Mouse (Mus musculus) spleen, adult 2 months (tissue): ENCODE measurements around the gene Klf11. TPM values are rescaled to one million over a fixed set of nuclear protein-coding genes. Genes with fewer than 3 reads are reported as not detected.
"Not testable (repeated sequence)": the region's sequence is repeated elsewhere in the genome, so short reads cannot be mapped to it uniquely, and the experiment has no call there.

Experiments used
- DNase-seq, 2 experiments: peaks; one replicate each; pipeline versions ENCODE4 v3.0.0 to v3.0.0-alpha.2; 2012 to 2021; ENCODE audit warnings: low spot score in 2 of 2, low read depth in 1 of 2
- H3K27ac ChIP-seq: fragments of 200-500 bp; 2 replicates; pipeline ENCODE4 v1.5.1; 2012; ENCODE audit warnings: low read length, inconsistent platforms; ENCODE audit not compliant: insufficient read depth
- H3K27me3 ChIP-seq: fragments of 200-500 bp; 2 replicates; pipeline ENCODE4 v1.6.1; 2012; ENCODE audit warnings: mild to moderate bottlenecking, moderate library complexity, low read length, inconsistent platforms; ENCODE audit not compliant: control insufficient read depth, insufficient read depth
- H3K36me3 ChIP-seq: fragments of 200-500 bp; 2 replicates; pipeline ENCODE4 v1.6.1; 2012; ENCODE audit warnings: mild to moderate bottlenecking, low read length, inconsistent platforms; ENCODE audit not compliant: control insufficient read depth, insufficient read depth
- H3K4me1 ChIP-seq: fragments of 200-500 bp; 2 replicates; pipeline ENCODE4 v1.6.1; 2011; ENCODE audit warnings: inconsistent platforms; ENCODE audit not compliant: control insufficient read depth, insufficient read depth, insufficient read length
- H3K4me3 ChIP-seq: fragments of 200-500 bp; 2 replicates; pipeline ENCODE4 v1.5.1; 2011; ENCODE audit warnings: mild to moderate bottlenecking, inconsistent platforms; ENCODE audit not compliant: insufficient read depth, insufficient read length; ENCODE audit errors: extremely low read depth
- CTCF ChIP-seq: fragments of 200-500 bp; IDR thresholded peaks from 2 replicates; pipeline ENCODE4 v1.5.1; 2011; ENCODE audit warnings: mild to moderate bottlenecking, inconsistent platforms; ENCODE audit not compliant: insufficient read depth, insufficient read length, insufficient replicate concordance; ENCODE audit errors: extremely low read depth
- POLR2A ChIP-seq: fragments of 200-500 bp; IDR thresholded peaks from 2 replicates; pipeline ENCODE4 v1.6.1; 2011; ENCODE audit warnings: low read depth, low read length, inconsistent platforms
- WGBS: fragments of 180-500 bp; shearing (Covaris S2); methylation state at CpG from one replicate; pipeline ENCODE4 v1.1.7; 2018; 5-methylcytosine and 5-hydroxymethylcytosine counted together
- polyA plus RNA-seq: library from polyadenylated mRNA; depleted of rRNA; stranded (reverse); fragments of >200 nt; gene quantifications from 2 replicates; pipeline ENCODE4 v1.2.3, GENCODE M21; 2012

The Klf11 gene
- polyA plus RNA-seq, 1 experiment, result 8.2 TPM

GRCm38 (mm10) chr12:24699578-24699977 lies 48.5 kb downstream of the Klf11 start:
- H3K4me1 ChIP-seq, result no peaks in the 10 kb centered on the region
- TF ChIP-seq CTCF (no peak), POLR2A (no peak)
- no peak for DNase-seq
- no peak overlapping the region for H3K4me3 ChIP-seq
- no peaks in the 10 kb centered on the region for H3K36me3 ChIP-seq
- H3K27me3 ChIP-seq, result no peaks in the 10 kb centered on the region
- 56% methylated on average over 10 of the region's 10 CpGs for WGBS
- no peak overlapping the region for H3K27ac ChIP-seq

GRCm38 (mm10) chr12:24701621-24702020 lies 50.5 kb downstream of the Klf11 start:
- 86% methylated on average over 9 of the region's 9 CpGs for WGBS
- not testable (repeated sequence) for H3K27me3 ChIP-seq, H3K36me3 ChIP-seq, H3K4me3 ChIP-seq, H3K27ac ChIP-seq, H3K4me1 ChIP-seq, DNase-seq

DNA sequence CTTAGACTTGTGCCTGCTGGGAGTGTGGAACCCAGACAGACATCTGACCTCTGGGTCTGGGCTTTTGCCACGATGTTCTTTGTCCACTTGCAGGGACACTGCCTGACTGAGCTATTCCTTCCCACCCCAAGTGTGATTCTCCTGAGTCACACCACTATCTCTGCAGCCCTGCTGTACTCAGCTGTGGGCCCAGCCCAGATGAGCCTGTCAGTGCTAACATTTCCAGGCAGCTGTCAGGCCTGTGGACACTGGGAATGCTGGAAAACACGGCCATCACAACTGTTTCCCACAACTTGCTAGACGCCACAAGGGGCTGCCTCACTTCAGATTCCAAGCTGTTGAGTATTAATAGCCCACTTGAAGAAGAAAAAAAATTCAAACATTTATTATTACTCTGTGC lies 51.9 kb downstream of the Klf11 start:
- H3K36me3 ChIP-seq, result no peaks in the 10 kb centered on the region
- TF ChIP-seq POLR2A (no peak), CTCF (no peak)
- 0 out of 2 replicates have a peak, but pooled peaks cover 2% of the 10 kb centered on the region for H3K27me3 ChIP-seq
- H3K4me3 ChIP-seq, result no peak overlapping the region
- no peak overlapping the region for H3K27ac ChIP-seq
- peaks cover 5% of the 10 kb centered on the region; the same call in 1 of the 2 replicates for H3K4me1 ChIP-seq
- 88% methylated on average over 3 of the region's 3 CpGs for WGBS
- no peak for DNase-seq

DNA sequence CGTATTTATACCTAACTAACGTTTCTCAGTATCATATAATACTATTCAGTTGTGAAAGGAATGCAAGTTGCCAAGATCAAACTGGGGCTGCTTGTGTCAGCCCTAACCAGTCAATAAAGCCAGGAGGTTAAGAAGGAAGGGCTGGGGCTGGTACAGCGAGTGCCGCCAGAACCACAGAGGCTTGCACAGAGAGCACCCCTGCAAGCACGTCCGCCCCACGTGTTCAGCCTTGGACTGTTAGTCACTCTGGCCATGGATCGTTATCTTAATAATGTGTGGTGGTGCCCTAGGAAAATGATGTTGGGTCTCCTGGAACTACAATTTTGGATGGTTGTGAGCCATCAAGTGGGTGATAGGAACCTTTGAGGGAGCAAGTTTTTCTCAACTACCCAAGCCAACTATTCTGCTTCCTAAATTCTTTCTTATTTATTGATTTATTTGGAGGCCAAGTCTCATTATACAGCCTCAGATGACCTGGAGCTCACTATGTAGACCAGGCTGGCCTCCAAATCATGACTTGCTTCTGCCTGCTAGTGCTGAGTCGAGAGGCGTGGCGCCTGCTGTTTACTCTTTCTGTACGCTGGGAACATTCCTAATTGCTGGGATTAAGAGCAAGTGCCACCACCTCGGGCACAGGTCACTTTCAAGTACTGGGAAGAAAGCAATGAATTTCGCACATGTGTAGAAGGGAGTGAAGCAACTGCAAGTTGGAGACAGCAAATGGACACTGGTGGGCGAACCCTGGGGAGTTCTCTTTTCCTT lies 54.6 kb downstream of the Klf11 start:
- WGBS, result 91% methylated on average over 15 of the region's 15 CpGs
- Histone ChIP-seq H3K4me3 (no peak overlapping the region), H3K27me3 (0 out of 2 replicates have a peak, but pooled peaks cover 2% of the 10 kb centered on the region)

DNA sequence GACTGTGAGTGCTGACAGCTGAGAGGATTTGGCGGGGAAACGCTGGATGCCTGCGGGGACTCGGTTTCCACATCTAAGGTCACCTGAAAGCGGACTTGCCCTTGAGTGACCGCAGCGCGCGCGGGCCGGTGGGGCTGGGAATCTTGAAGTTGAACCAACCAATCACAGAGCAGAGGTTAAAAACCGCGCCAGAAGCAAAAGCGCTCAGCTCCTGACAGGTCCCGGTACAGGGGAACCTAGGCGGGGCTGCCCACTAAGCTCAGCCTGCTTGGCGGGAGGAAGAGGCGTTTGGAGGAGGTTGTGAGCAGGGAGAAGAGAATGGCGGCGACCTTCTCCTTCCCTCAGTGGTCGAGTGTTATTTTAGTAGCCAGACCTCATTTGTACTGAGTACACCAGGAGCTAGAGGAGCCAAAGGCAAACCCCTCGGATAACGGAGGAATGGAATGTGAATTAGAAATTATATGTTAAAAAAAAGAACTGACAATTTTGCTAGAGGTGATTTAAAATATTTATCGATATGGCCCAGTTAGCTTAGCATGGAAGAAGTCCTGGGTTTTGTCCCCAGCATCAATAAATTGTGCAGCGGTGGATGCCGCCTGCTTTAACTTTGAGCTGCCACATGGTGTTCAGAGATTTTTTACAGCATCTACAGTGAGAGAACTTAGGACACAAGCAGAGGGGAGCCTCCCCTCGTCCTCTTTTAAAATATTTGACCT lies 55.8 kb downstream of the Klf11 start:
- 0 out of 2 replicates have a peak, but pooled peaks cover 2% of the 10 kb centered on the region for H3K27me3 ChIP-seq
- TF ChIP-seq CTCF, result no peak
- TF ChIP-seq POLR2A, result no peak
- H3K4me3 ChIP-seq, result peak overlapping the region; percentile 42; the same call in 1 of the 2 replicates
- H3K27ac ChIP-seq, result 0 out of 2 replicates have a peak overlapping the region, but pooled peaks have one; percentile 31
- H3K36me3 ChIP-seq, result no peaks in the 10 kb centered on the region
- no peak for DNase-seq
- 3% methylated on average over 27 of the region's 27 CpGs for WGBS
- H3K4me1 ChIP-seq, result peaks cover 13% of the 10 kb centered on the region

More for the DNA sequence above, 54.6 kb downstream of the Klf11 start:
- H3K36me3 ChIP-seq, result no peaks in the 10 kb centered on the region
- DNase-seq, result no peak
- H3K27ac ChIP-seq, result no peak overlapping the region
- TF ChIP-seq CTCF (no peak), POLR2A (no peak)
- peaks cover 13% of the 10 kb centered on the region for H3K4me1 ChIP-seq

GRCm38 (mm10) chr12:24707480-24707802 lies 56.4 kb downstream of the Klf11 start:
- H3K4me3 ChIP-seq, result peak overlapping the region; percentile 42
- H3K4me1 ChIP-seq, result peaks cover 13% of the 10 kb centered on the region
- under 1% methylated on average over 9 of the region's 9 CpGs for WGBS
- 0 out of 2 replicates have a peak overlapping the region, but pooled peaks have one; percentile 9 for H3K27ac ChIP-seq
- TF ChIP-seq CTCF (no peak), POLR2A (no peak)
- H3K36me3 ChIP-seq, result no peaks in the 10 kb centered on the region
- DNase-seq, result no peak
- 0 out of 2 replicates have a peak, but pooled peaks cover 2% of the 10 kb centered on the region for H3K27me3 ChIP-seq
